Mouse (Mus musculus) frontal cortex, postnatal 14 days (tissue): ENCODE results near the gene Icmt.

ENCODE experiments used
- DNase-seq, 2 experiments: peaks; one replicate each; pipeline ENCODE4 v3.0.0; 2022; ENCODE audit warnings: low spot score in 2 of 2

Icmt gene

GRCm38 (mm10) chr4:152338419-152339292 lies 41.6 kb downstream of the Icmt start, which contains the start of gene Chd5:
Chd5 (plus strand) TSS chr4:152338651.
- DNase-seq, result no peak

- no peak for DNase-seq
Measured at GRCm38 (mm10) chr4:152339293-152339790, 42.3 kb downstream of the Icmt start.

GRCm38 (mm10) chr4:152340584-152341284 lies 43.7 kb downstream of the Icmt start:
- DNase-seq, result no peak

GRCm38 (mm10) chr4:152343296-152343695 lies 46.3 kb downstream of the Icmt start:
- no peak for DNase-seq

GRCm38 (mm10) chr4:152344651-152345050 lies 47.6 kb downstream of the Icmt start:
- no peak for DNase-seq

- no peak for DNase-seq
Measured at GRCm38 (mm10) chr4:152345120-152345889, 48.3 kb downstream of the Icmt start.

- peak; percentile 62 to 66 for DNase-seq
Measured at GRCm38 (mm10) chr4:152349837-152350381, 52.9 kb downstream of the Icmt start.

- no peak for DNase-seq
Measured at GRCm38 (mm10) chr4:152350722-152351421, 53.8 kb downstream of the Icmt start.

GRCm38 (mm10) chr4:152351422-152352305 lies 54.6 kb downstream of the Icmt start:
- no peak for DNase-seq

- no peak for DNase-seq
Measured at GRCm38 (mm10) chr4:152353886-152354637, 57.0 kb downstream of the Icmt start.

- DNase-seq, result no peak
Measured at GRCm38 (mm10) chr4:152355672-152356071, 58.6 kb downstream of the Icmt start.
